In the genomic region with DNA sequence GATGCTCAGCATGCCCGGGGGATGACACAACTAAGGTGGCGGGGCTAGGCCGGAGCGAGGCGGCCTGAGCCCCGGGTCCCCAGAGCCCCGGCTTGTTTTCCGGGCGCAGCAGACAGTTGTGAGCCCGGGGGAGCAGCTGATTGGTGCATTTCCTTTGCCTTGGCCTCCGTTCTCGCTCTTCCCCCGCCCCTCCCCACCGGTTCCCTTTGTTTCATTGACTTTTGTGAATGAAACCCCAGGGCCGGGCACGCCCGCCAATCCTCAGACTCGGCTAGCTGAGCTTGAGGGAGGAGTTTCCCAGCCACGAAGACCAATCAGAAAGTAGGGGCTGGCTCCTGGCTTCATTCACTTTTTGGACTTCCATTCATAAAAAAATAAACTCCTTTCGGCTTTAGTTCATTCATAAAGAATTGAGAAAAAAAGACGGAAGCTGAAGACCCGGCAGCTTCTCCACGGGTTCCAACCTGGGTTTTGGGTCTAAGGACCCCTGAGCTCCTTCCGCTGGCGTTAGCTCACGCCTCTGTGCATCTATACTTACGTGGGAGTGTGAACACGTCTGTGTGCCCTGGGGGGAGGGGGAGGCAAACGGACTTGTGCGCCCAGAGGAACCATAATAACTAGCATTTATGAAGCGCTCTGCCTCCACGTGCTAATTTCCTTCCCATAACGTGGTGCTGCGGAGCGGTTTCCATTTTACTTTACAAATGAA, we compare ENCODE assay signal across 8 mouse cellular contexts. TPM values are rescaled to one million over a fixed set of nuclear protein-coding genes. Genes with fewer than 3 reads are reported as not detected.
DNase-seq lines count a peak whose midpoint lies in the region; ATAC-seq and TF ChIP-seq lines count a peak whose summit lies in the region.

A gene (minus strand): TSS at position 229 of the 709 bp plus-strand sequence.

- H3K9me3 ChIP-seq in hindbrain, embryonic 16.5 days (ENCODE audit: control insufficient read depth, low read length) = no peaks in the 10 kb centered on the region

- peak within 1 kb of the TSS; percentile 65 for H3K9ac ChIP-seq in hindbrain, embryonic 16.5 days (ENCODE audit: low read depth, low read length)

- H3K4me3 ChIP-seq in hindbrain, embryonic 16.5 days (ENCODE audit: low read length) = peak within 1 kb of the TSS; percentile 64
- peak within 1 kb of the TSS; percentile 8; the same call in 1 of the 2 replicates for H3K4me3 ChIP-seq in macrophage (ENCODE audit: inconsistent target)

- WGBS in hindbrain, embryonic 16.5 days = under 1% methylated on average over 32 of the region's 35 CpGs
- 1% methylated on average over 35 of the region's 35 CpGs for WGBS in macrophage (ENCODE audit: missing documents)

- H3K4me2 ChIP-seq in hindbrain, embryonic 16.5 days (ENCODE audit: low read length) = peak within 1 kb of the TSS; percentile 97

- CTCF ChIA-PET in Patski (lab: Charles Lee) = interaction anchor here (1.1 to 1.6 kb wide), 3 partner anchors 12 to 28 kb away, joined by 3 to 4 read pairs (median 3); no protein-coding TSS in a partner anchor

- peaks cover 14% of the 10 kb centered on the region for H3K27me3 ChIP-seq in Patski
- H3K27me3 ChIP-seq in hindbrain, embryonic 16.5 days (replicated peaks; ENCODE audit: control insufficient read depth, insufficient read depth, low read length) = peaks cover 48% of the 10 kb centered on the region

- no peak for TF ChIP-seq CTCF in Patski (IDR thresholded peaks at IDR 0.05)

- H3K79me2 ChIP-seq in macrophage (ENCODE audit: inconsistent target) = no peaks in the 10 kb centered on the region

- ATAC-seq in Patski = peak; percentile 78
- ATAC-seq in hindbrain, embryonic 16.5 days = peak; percentile 95

- H3K36me3 ChIP-seq in hindbrain, embryonic 16.5 days (ENCODE audit: control insufficient read depth, insufficient read depth, low read length) = no peaks in the 10 kb centered on the region
- no peaks in the 10 kb centered on the region for H3K36me3 ChIP-seq in macrophage (ENCODE audit: inconsistent target)

- POLR2A ChIA-PET in Patski (lab: Charles Lee) = interaction anchor here (0.8 kb wide), 1 partner anchor 10 kb away, joined by 5 read pairs; no protein-coding TSS in a partner anchor

- in situ Hi-C loops in Patski (cut with MboI; ENCODE audit: low pct_unique_long_range_greater_than_20kb) = no loop called here

- DNase-seq in Patski (ENCODE audit: low read depth, low spot score) = peak; percentile 73
- peak; percentile 92 to 96 for DNase-seq in cerebellum, postnatal 14 days
- peak; percentile 75 for DNase-seq in gastrocnemius, adult 18-20 months (ENCODE audit: low spot score)
- DNase-seq in left cerebral cortex, adult 18-20 months (ENCODE audit: low spot score in 2 of 2) = peak; percentile 78 to 86
- peak; percentile 84 to 87 for DNase-seq in right cerebral cortex, adult 2 months (ENCODE audit: low spot score in 2 of 2)
- DNase-seq in urinary bladder, postnatal 14 days (ENCODE audit: low spot score) = peak; percentile 84

- H3K4me1 ChIP-seq in hindbrain, embryonic 16.5 days (ENCODE audit: control insufficient read depth, insufficient read depth, low read depth, low read length) = peaks cover 16% of the 10 kb centered on the region

- H3K27ac ChIP-seq in hindbrain, embryonic 16.5 days (ENCODE audit: low read depth, low read length) = peak within 1 kb of the TSS; percentile 70
- no peak within 1 kb of the TSS for H3K27ac ChIP-seq in macrophage

RNA-seq across cellular contexts. Expression of the gene that starts here (rescaled TPM):
- polyA plus RNA-seq in Patski (2021) (51.2 TPM), macrophage (2018) (0.10 TPM in 1 of 3 replicates, not detected in the others)
- total RNA-seq in gastrocnemius, adult 18-20 months (2021) = 1 to 10 TPM; 2.4 to 2.5 TPM
- 21.7 and 21.8 TPM in 2 replicates for polyA plus RNA-seq in hindbrain, embryonic 16.5 days (2015; fragmentation: Nextera tagmentation; extraction: Ambion mirVana)
- total RNA-seq in left cerebral cortex, adult 18-20 months (2021) = 10 to 100 TPM; 11.5 to 15.1 TPM
- total RNA-seq in macrophage (2018; cell fraction: chromatin; rRNA removed) = under 1 TPM in 1 of 26 experiments, not detected in 25; 0.35 TPM
- total RNA-seq in macrophage (2018; cell fraction: cytosol; rRNA removed) = not detected
- total RNA-seq in macrophage (2018; cell fraction: nucleus; rRNA removed) = not detected

Comparison
In these comparisons a context has a peak if more than half of its experiments do, and no peak if none do; other contexts are left out.
1. RNA of the gene that starts here (polyA plus RNA-seq): 51.2 TPM in Patski (single experiment) and 21.7 to 21.8 TPM in hindbrain, embryonic 16.5 days; 0.10 TPM in macrophage; every median in the first group is over 10 times any median in the second.
2. Peak in every context shown above with its lines, with median percentiles within 50 percentile points of each other: DNase-seq.